Comparison of ENCODE assay signal across 9 mouse cellular contexts in genomic region chr4:148107621-148108291, GRCm38 (mm10). TPM values are rescaled to one million over a fixed set of nuclear protein-coding genes. Genes with fewer than 3 reads are reported as not detected.
A peak's percentile ranks its signal among the peaks of the same experiment; 100 is the strongest.
DNase-seq lines count a peak whose midpoint lies in the region; ATAC-seq and TF ChIP-seq lines count a peak whose summit lies in the region.
"Had no signal": no experiment of that assay in that cellular context is flagged by ENCODE, and none has a peak within 500 bp of the region (broad histone marks: within the 10 kb centered on the region; RNA-seq: fewer than 3 reads in every experiment).

No protein-coding gene starts in this region.

- no peaks in the 10 kb centered on the region for H3K27me3 ChIP-seq in kidney, postnatal 0 days (ENCODE audit: insufficient read depth, low read length)

- H3K36me3 ChIP-seq in kidney, postnatal 0 days (ENCODE audit: insufficient read depth, low read length) = no peaks in the 10 kb centered on the region

- WGBS in kidney, postnatal 0 days = 7% methylated on average over 22 of the region's 22 CpGs

- peak; percentile 34 to 51 for DNase-seq in adrenal gland, postnatal 36 days
- no peak for DNase-seq in adrenal gland, adult 8-10 months
- DNase-seq in kidney, postnatal 0 days (ENCODE audit: low spot score) = peak; percentile 80
- DNase-seq in kidney, adult 8-10 months = no peak
- peak; percentile 57 for DNase-seq in NIH3T3 (ENCODE audit: low read depth)
- peak; percentile 28 to 34 for DNase-seq in kidney, postnatal 36 days
- DNase-seq in urinary bladder, postnatal 10 days (ENCODE audit: low spot score) = no peak
- no peak for DNase-seq in adrenal gland, adult 2 months
- DNase-seq: cerebellum, adult 8-10 months had no signal

- no peak; the same call in 1 of the 2 replicates for TF ChIP-seq CTCF in kidney, postnatal 0 days (IDR thresholded peaks at IDR 0.05; ENCODE audit: low read depth)

- no peak overlapping the region for H3K27ac ChIP-seq in kidney, postnatal 0 days

- H3K4me1 ChIP-seq in kidney, postnatal 0 days (replicated peaks; ENCODE audit: insufficient read depth, low read length) = peaks cover 9% of the 10 kb centered on the region

- no peak overlapping the region for H3K4me3 ChIP-seq in kidney, postnatal 0 days (replicated peaks; ENCODE audit: low read depth, low read length)

- ATAC-seq in kidney, postnatal 0 days (replicated peaks; ENCODE audit: low FRiP score, low read depth) = peak; percentile 89

- 0 out of 2 replicates have a peak overlapping the region, but pooled peaks have one; percentile 23 for H3K9ac ChIP-seq in kidney, postnatal 0 days (ENCODE audit: low read depth, low read length)

- peak overlapping the region; percentile 25; the same call in 1 of the 2 replicates for H3K4me2 ChIP-seq in kidney, postnatal 0 days (ENCODE audit: low read length)

- no peaks in the 10 kb centered on the region for H3K9me3 ChIP-seq in kidney, postnatal 0 days (replicated peaks; ENCODE audit: low read length)

RNA-seq across cellular contexts. Expression of gene Agtrap, which starts 19.9 kb away (rescaled TPM):
- total RNA-seq in adrenal gland, postnatal 36 days (2021) = 10 to 100 TPM; 76.6 to 96.6 TPM
- 100 to 1,000 TPM; 117 to 136 (median 124) TPM for total RNA-seq in adrenal gland, adult 8-10 months (2022)
- 38.4 and 38.9 TPM in 2 replicates for polyA plus RNA-seq in kidney, postnatal 0 days (2015; fragmentation: Nextera tagmentation; extraction: Ambion mirVana)
- 10 to 100 TPM; 75.4 to 97.8 TPM for total RNA-seq in adrenal gland, adult 2 months (2021)
- polyA plus RNA-seq in adrenal gland, adult 2 months (2012; rRNA removed) = 135 and 174 TPM in 2 replicates

RNA-seq across cellular contexts. Expression of gene Mad2l2, which starts 22.4 kb away (rescaled TPM):
- total RNA-seq in adrenal gland, postnatal 36 days (2021) = 10 to 100 TPM; 23.1 to 27.1 TPM
- 10 to 100 TPM; 24.5 to 32.7 (median 28.9) TPM for total RNA-seq in adrenal gland, adult 8-10 months (2022)
- polyA plus RNA-seq in kidney, postnatal 0 days (2015; fragmentation: Nextera tagmentation; extraction: Ambion mirVana) = 73.1 and 77.2 TPM in 2 replicates
- 10 to 100 TPM; 23.4 to 27.3 TPM for total RNA-seq in adrenal gland, adult 2 months (2021)
- 30.9 and 36.7 TPM in 2 replicates for polyA plus RNA-seq in adrenal gland, adult 2 months (2012; rRNA removed)

RNA-seq across cellular contexts. Expression of gene Draxin, which starts 22.7 kb away (rescaled TPM):
- under 1 TPM; 0.10 to 0.20 TPM for total RNA-seq in adrenal gland, postnatal 36 days (2021)
- under 1 TPM; 0.06 to 0.15 (median 0.12) TPM for total RNA-seq in adrenal gland, adult 8-10 months (2022)
- 0.14 and 0.24 TPM in 2 replicates for polyA plus RNA-seq in kidney, postnatal 0 days (2015; fragmentation: Nextera tagmentation; extraction: Ambion mirVana)
- total RNA-seq in adrenal gland, adult 2 months (2021) = under 1 TPM; 0.14 TPM
- 0.07 and 0.12 TPM in 2 replicates for polyA plus RNA-seq in adrenal gland, adult 2 months (2012; rRNA removed)

RNA-seq across cellular contexts. Expression of gene Fbxo6, which starts 44.2 kb away (rescaled TPM):
- total RNA-seq in adrenal gland, postnatal 36 days (2021) = 10 to 100 TPM; 48.5 to 58.3 TPM
- total RNA-seq in adrenal gland, adult 8-10 months (2022) = 10 to 100 TPM; 50.2 to 84.6 (median 64.4) TPM
- polyA plus RNA-seq in kidney, postnatal 0 days (2015; fragmentation: Nextera tagmentation; extraction: Ambion mirVana) = 28.5 and 33.7 TPM in 2 replicates
- total RNA-seq in adrenal gland, adult 2 months (2021) = 10 to 100 TPM; 45.8 to 66.9 TPM
- 102 and 123 TPM in 2 replicates for polyA plus RNA-seq in adrenal gland, adult 2 months (2012; rRNA removed)

RNA-seq across cellular contexts. Expression of gene Fbxo44, which starts 52.5 kb away (rescaled TPM):
- 10 to 100 TPM; 10.7 to 12.9 TPM for total RNA-seq in adrenal gland, postnatal 36 days (2021)
- total RNA-seq in adrenal gland, adult 8-10 months (2022) = 10 to 100 TPM; 15.3 to 41.5 (median 26.8) TPM
- 30.2 and 30.5 TPM in 2 replicates for polyA plus RNA-seq in kidney, postnatal 0 days (2015; fragmentation: Nextera tagmentation; extraction: Ambion mirVana)
- total RNA-seq in adrenal gland, adult 2 months (2021) = 10 to 100 TPM; 11.4 to 16.3 TPM
- 20.4 and 26.5 TPM in 2 replicates for polyA plus RNA-seq in adrenal gland, adult 2 months (2012; rRNA removed)

Comparison
In these comparisons a context has a peak if more than half of its experiments do, and no peak if none do; other contexts are left out.
1. DNase-seq: peak in adrenal gland, postnatal 36 days (2 of 2), kidney, postnatal 0 days (single experiment), NIH3T3 (single experiment) and kidney, postnatal 36 days (2 of 2); none in adrenal gland, adult 8-10 months (single experiment), kidney, adult 8-10 months (0 of 2), urinary bladder, postnatal 10 days (single experiment) and adrenal gland, adult 2 months (single experiment).